In genomic region chr12:108959639-108960219, GRCm38 (mm10) we compare ENCODE assay signal across 8 mouse cellular contexts.
A peak's percentile ranks its signal among the peaks of the same experiment; 100 is the strongest.
DNase-seq lines count a peak whose midpoint lies in the region; ATAC-seq lines count a peak whose summit lies in the region.

No protein-coding gene starts in this region.

- no peak for ATAC-seq in lung, embryonic 16.5 days (ENCODE audit: low read depth)
- peak; percentile 50; the same call in 1 of the 2 replicates for ATAC-seq in hindbrain, embryonic 11.5 days (ENCODE audit: low FRiP score)
- ATAC-seq in stomach, embryonic 16.5 days (ENCODE audit: insufficient read depth, low FRiP score), result no peak
- ATAC-seq in megakaryocyte progenitor cell, adult 5-6 weeks (replicated peaks; ENCODE audit: poor library complexity), result no peak

- H3K9me3 ChIP-seq in lung, embryonic 16.5 days (ENCODE audit: control insufficient read depth, low read length), result no peaks in the 10 kb centered on the region
- H3K9me3 ChIP-seq in hindbrain, embryonic 11.5 days (ENCODE audit: control insufficient read depth, low read length), result no peaks in the 10 kb centered on the region
- H3K9me3 ChIP-seq in stomach, embryonic 16.5 days (replicated peaks; ENCODE audit: control insufficient read depth, low read length), result no peaks in the 10 kb centered on the region

- WGBS in lung, embryonic 16.5 days, result 34% methylated on average over 12 of the region's 12 CpGs
- 18% methylated on average over 12 of the region's 12 CpGs for WGBS in hindbrain, embryonic 11.5 days
- WGBS in stomach, embryonic 16.5 days, result 47% methylated on average over 12 of the region's 12 CpGs

- H3K27ac ChIP-seq in lung, embryonic 16.5 days (ENCODE audit: low read length), result no peak overlapping the region
- peak overlapping the region; percentile 74 for H3K27ac ChIP-seq in hindbrain, embryonic 11.5 days (ENCODE audit: low read depth, low read length)
- no peak overlapping the region for H3K27ac ChIP-seq in stomach, embryonic 16.5 days (ENCODE audit: low read length)

- no peaks in the 10 kb centered on the region for H3K36me3 ChIP-seq in lung, embryonic 16.5 days (ENCODE audit: control insufficient read depth, insufficient read depth, low read length)
- no peaks in the 10 kb centered on the region for H3K36me3 ChIP-seq in hindbrain, embryonic 11.5 days (ENCODE audit: control insufficient read depth, insufficient read depth, low read length)
- H3K36me3 ChIP-seq in stomach, embryonic 16.5 days (ENCODE audit: control insufficient read depth, insufficient read depth, low read length), result no peaks in the 10 kb centered on the region

- H3K4me1 ChIP-seq in lung, embryonic 16.5 days (replicated peaks; ENCODE audit: control insufficient read depth, insufficient read depth, low read length), result peaks cover 7% of the 10 kb centered on the region; the same call in 1 of the 2 replicates
- peaks cover 5% of the 10 kb centered on the region; the same call in 1 of the 2 replicates for H3K4me1 ChIP-seq in hindbrain, embryonic 11.5 days (replicated peaks; ENCODE audit: control insufficient read depth, insufficient read depth, low read length)
- H3K4me1 ChIP-seq in stomach, embryonic 16.5 days (ENCODE audit: control insufficient read depth, insufficient read depth, low read length), result no peaks in the 10 kb centered on the region

- H3K4me2 ChIP-seq in lung, embryonic 16.5 days (ENCODE audit: low read depth, low read length), result peak overlapping the region; percentile 41
- H3K4me2 ChIP-seq in hindbrain, embryonic 11.5 days (replicated peaks; ENCODE audit: low read depth, low read length), result peak overlapping the region; percentile 42
- peak overlapping the region; percentile 45 for H3K4me2 ChIP-seq in stomach, embryonic 16.5 days (ENCODE audit: low read depth, low read length)

- no peak overlapping the region for H3K9ac ChIP-seq in lung, embryonic 16.5 days (ENCODE audit: low read length)
- H3K9ac ChIP-seq in hindbrain, embryonic 11.5 days (ENCODE audit: low read depth, low read length), result no peak overlapping the region; the same call in 1 of the 2 replicates
- H3K9ac ChIP-seq in stomach, embryonic 16.5 days (ENCODE audit: low read length), result no peak overlapping the region; the same call in 1 of the 2 replicates

- DNase-seq in lung, postnatal 36 days, result no peak
- peak; percentile 20 for DNase-seq in hindbrain, embryonic 11.5 days (ENCODE audit: low spot score)
- DNase-seq in kidney, postnatal 4 days, result peak; percentile 37 to 63
- DNase-seq in c-Kit-positive CD71-positive TER-119-positive erythroid progenitor cells, embryonic 14.5 days (ENCODE audit: low spot score), result no peak
- no peak for DNase-seq in testis, postnatal 10 days (ENCODE audit: low spot score)

- no peaks in the 10 kb centered on the region; the same call in 1 of the 2 replicates for H3K27me3 ChIP-seq in lung, embryonic 16.5 days (ENCODE audit: control insufficient read depth, insufficient read depth, low read depth, low read length)
- H3K27me3 ChIP-seq in hindbrain, embryonic 11.5 days (ENCODE audit: control insufficient read depth, insufficient read depth, low read length), result no peaks in the 10 kb centered on the region
- H3K27me3 ChIP-seq in stomach, embryonic 16.5 days (ENCODE audit: control insufficient read depth, insufficient read depth, low read length), result no peaks in the 10 kb centered on the region

- H3K4me3 ChIP-seq in lung, embryonic 16.5 days (ENCODE audit: low read length), result no peak overlapping the region; the same call in 1 of the 2 replicates
- no peak overlapping the region for H3K4me3 ChIP-seq in hindbrain, embryonic 11.5 days (ENCODE audit: low read depth, low read length)
- peak overlapping the region; percentile 9 for H3K4me3 ChIP-seq in stomach, embryonic 16.5 days (replicated peaks; ENCODE audit: low read length)

Comparison
In these comparisons a context has a peak if more than half of its experiments do, and no peak if none do; other contexts are left out.
1. DNase-seq: peak in hindbrain, embryonic 11.5 days (single experiment) and kidney, postnatal 4 days (2 of 2); none in lung, postnatal 36 days (single experiment), c-Kit-positive CD71-positive TER-119-positive erythroid progenitor cells, embryonic 14.5 days (single experiment) and testis, postnatal 10 days (single experiment).
2. Peak in every context shown above with its lines, with median percentiles within 50 percentile points of each other: H3K4me2 ChIP-seq.